Mouse (Mus musculus): ENCODE measurements around the gene Psd.

DNA sequence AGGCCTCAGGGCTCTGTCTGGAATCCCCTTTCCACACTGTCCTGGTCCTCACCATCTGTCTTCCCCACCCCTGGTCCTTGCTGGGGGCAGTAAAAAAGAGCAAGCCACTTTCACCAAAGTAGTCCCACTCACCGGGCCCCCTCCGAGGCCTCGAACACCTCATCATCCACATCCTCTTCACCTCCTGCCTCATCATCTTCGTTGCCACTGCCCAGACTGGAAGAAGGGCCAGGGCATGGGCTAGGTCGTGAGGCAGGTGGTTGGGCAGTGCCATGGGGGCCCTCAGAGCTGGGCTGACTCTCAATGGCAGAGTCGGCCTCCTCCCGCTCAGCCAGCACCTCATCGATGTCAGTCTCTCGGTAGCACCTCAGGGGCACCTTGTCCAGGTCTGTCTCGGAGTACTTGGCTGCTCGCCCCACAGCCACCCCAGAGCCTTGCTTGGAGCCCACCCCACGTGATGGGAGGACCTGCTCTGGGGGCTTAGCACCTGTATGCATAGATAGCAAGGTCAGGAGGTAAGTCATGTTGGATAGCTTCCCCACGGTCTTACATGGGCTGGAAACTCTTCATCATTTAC, 3.9 kb downstream of the Psd start:
- TF ChIP-seq CTCF (IDR thresholded peaks at IDR 0.05; ENCODE audit: control insufficient read depth, insufficient read depth, insufficient replicate concordance, low read depth, low read length) (no peak), POLR2A (IDR thresholded peaks at IDR 0.05; ENCODE audit: control insufficient read depth, low read depth, low read length) (no peak)
